Mouse (Mus musculus) intestine, embryonic 16.5 days (tissue): ENCODE results near the gene Tmod3. TPM values are rescaled to one million over a fixed set of nuclear protein-coding genes. Genes with fewer than 3 reads are reported as not detected.

Experiments
- ATAC-seq: fragments of 200-750 bp; cut with Nextera tagmentation; 2 replicates; pipeline ENCODE4 v1.8.0; 2017; ENCODE audit warnings: moderate TSS enrichment, moderate library complexity
- H3K27ac ChIP-seq: fragments of 300-500 bp; sonication (generic); 2 replicates; pipeline ENCODE4 v1.5.1; 2014; ENCODE audit warnings: mild to moderate bottlenecking, low read length
- H3K27me3 ChIP-seq: fragments of 300-500 bp; sonication (generic); replicated peaks from 2 replicates; pipeline ENCODE4 v1.6.1; 2014; ENCODE audit warnings: low read length, control low read depth, mixed read lengths; ENCODE audit not compliant: control insufficient read depth, insufficient read depth
- H3K36me3 ChIP-seq: fragments of 300-500 bp; sonication (generic); 2 replicates; pipeline ENCODE4 v1.6.1; 2014; ENCODE audit warnings: low read length, control low read depth; ENCODE audit not compliant: control insufficient read depth, insufficient read depth
- H3K4me1 ChIP-seq: fragments of 300-500 bp; sonication (generic); 2 replicates; pipeline ENCODE4 v1.6.1; 2014; ENCODE audit warnings: low read length, control low read depth, mixed read lengths; ENCODE audit not compliant: control insufficient read depth, insufficient read depth
- H3K4me2 ChIP-seq: fragments of 300-500 bp; sonication (generic); 2 replicates; pipeline ENCODE4 v1.6.1; 2014; ENCODE audit warnings: low read depth, low read length, control low read depth
- H3K4me3 ChIP-seq: fragments of 300-500 bp; sonication (generic); 2 replicates; pipeline ENCODE4 v1.5.1; 2014; ENCODE audit warnings: mild to moderate bottlenecking, low read length
- H3K9ac ChIP-seq: fragments of 300-500 bp; sonication (generic); 2 replicates; pipeline ENCODE4 v1.6.1; 2014; ENCODE audit warnings: low read depth, low read length
- H3K9me3 ChIP-seq: fragments of 300-500 bp; sonication (generic); 2 replicates; pipeline ENCODE4 v1.6.1; 2016; ENCODE audit warnings: low read length, control low read depth; ENCODE audit not compliant: control insufficient read depth
- WGBS: fragments of 180-500 bp; shearing (Covaris S2); extraction: QIAGEN DNeasy Blood & Tissue Kit; methylation state at CpG from one replicate; pipeline ENCODE4 v1.1.7; 2014; 5-methylcytosine and 5-hydroxymethylcytosine counted together
- polyA plus RNA-seq: library from polyadenylated mRNA; unstranded; fragments of >200 nt; fragmentation: Nextera tagmentation; extraction: Ambion mirVana; gene quantifications from 2 replicates; pipeline ENCODE4 v1.2.1, GENCODE M21; 2015

The Tmod3 gene
- polyA plus RNA-seq, 1 experiment from 2014 or later, result 104 TPM

- Histone ChIP-seq H3K9ac (no peak overlapping the region), H3K4me3 (no peak overlapping the region), H3K36me3 (peaks cover 21% of the 10 kb centered on the region), H3K27ac (no peak overlapping the region), H3K4me1 (no peaks in the 10 kb centered on the region), H3K27me3 (no peaks in the 10 kb centered on the region), H3K9me3 (no peaks in the 10 kb centered on the region), H3K4me2 (no peak overlapping the region)
- WGBS, result 93% methylated on average over 9 of the region's 9 CpGs
- no peak for ATAC-seq
Observed at GRCm38 (mm10) chr9:75465856-75466255, 93.6 kb downstream of the Tmod3 start.

- no peak overlapping the region for H3K9ac ChIP-seq
Observed at GRCm38 (mm10) chr9:75463050-75463660, 96.3 kb downstream of the Tmod3 start.

GRCm38 (mm10) chr9:75455684-75456083 lies 103.8 kb downstream of the Tmod3 start:
- Histone ChIP-seq H3K36me3 (peaks cover 42% of the 10 kb centered on the region), H3K4me3 (no peak overlapping the region), H3K9me3 (no peaks in the 10 kb centered on the region), H3K4me2 (no peak overlapping the region), H3K27me3 (no peaks in the 10 kb centered on the region), H3K9ac (no peak overlapping the region), H3K27ac (no peak overlapping the region), H3K4me1 (no peaks in the 10 kb centered on the region)
- 77% methylated on average over 10 of the region's 10 CpGs for WGBS
- no peak for ATAC-seq

More at GRCm38 (mm10) chr9:75463050-75463660, 96.3 kb downstream of the Tmod3 start:
- H3K27me3 ChIP-seq, result no peaks in the 10 kb centered on the region
- no peak overlapping the region for H3K4me3 ChIP-seq
- no peaks in the 10 kb centered on the region for H3K9me3 ChIP-seq
- no peak for ATAC-seq
- peaks cover 31% of the 10 kb centered on the region for H3K36me3 ChIP-seq
- H3K27ac ChIP-seq, result no peak overlapping the region
- no peaks in the 10 kb centered on the region for H3K4me1 ChIP-seq
- H3K4me2 ChIP-seq, result no peak overlapping the region
- WGBS, result 72% methylated on average over 8 of the region's 8 CpGs

GRCm38 (mm10) chr9:75453994-75454393 lies 105.5 kb downstream of the Tmod3 start:
- peaks cover 42% of the 10 kb centered on the region for H3K36me3 ChIP-seq
- no peaks in the 10 kb centered on the region for H3K27me3 ChIP-seq
- ATAC-seq, result no peak
- no peaks in the 10 kb centered on the region for H3K9me3 ChIP-seq
- no peak overlapping the region for H3K9ac ChIP-seq
- no peak overlapping the region for H3K4me3 ChIP-seq
- H3K4me2 ChIP-seq, result no peak overlapping the region
- H3K27ac ChIP-seq, result no peak overlapping the region
- no peaks in the 10 kb centered on the region for H3K4me1 ChIP-seq
- 89% methylated on average over 2 of the region's 2 CpGs for WGBS

GRCm38 (mm10) chr9:75448021-75448420 lies 111.4 kb downstream of the Tmod3 start:
- no peaks in the 10 kb centered on the region for H3K9me3 ChIP-seq
- no peak for ATAC-seq
- no peak overlapping the region for H3K27ac ChIP-seq
- H3K36me3 ChIP-seq, result peaks cover 36% of the 10 kb centered on the region
- no peak overlapping the region for H3K4me2 ChIP-seq
- H3K9ac ChIP-seq, result no peak overlapping the region
- no peak overlapping the region for H3K4me3 ChIP-seq
- no peaks in the 10 kb centered on the region for H3K27me3 ChIP-seq
- 89% methylated on average over 3 of the region's 3 CpGs for WGBS
- no peaks in the 10 kb centered on the region for H3K4me1 ChIP-seq

Other genes starting within 250 kb of the Tmod3 start
- gene Bcl2l10, start 211.9 kb downstream of the Tmod3 start, polyA plus RNA-seq, result not detected in 2 replicates
- 43.5 and 45.9 TPM in 2 replicates for gene Mapk6, start 149.7 kb downstream of the Tmod3 start, polyA plus RNA-seq
- 26.8 and 31.1 TPM in 2 replicates for gene Leo1, start 118.1 kb downstream of the Tmod3 start, polyA plus RNA-seq
- 10.7 and 16.2 TPM in 2 replicates for gene Tmod2, start 51.7 kb upstream of the Tmod3 start, polyA plus RNA-seq
- gene Lysmd2, start 66.1 kb upstream of the Tmod3 start, polyA plus RNA-seq, result 15.9 and 18.7 TPM in 2 replicates
- 8.2 and 8.5 TPM in 2 replicates for gene Scg3, start 124.4 kb upstream of the Tmod3 start, polyA plus RNA-seq
- gene Bmp5, start 215.7 kb upstream of the Tmod3 start, polyA plus RNA-seq, result 7.2 and 7.8 TPM in 2 replicates